Mouse (Mus musculus): ENCODE results near the gene Tmem132d. TPM values are rescaled to one million over a fixed set of nuclear protein-coding genes. Genes with fewer than 3 reads are reported as not detected.

Tmem132d gene
- polyA plus RNA-seq, 1 experiment from 2014 or later: 0.16 TPM

DNA sequence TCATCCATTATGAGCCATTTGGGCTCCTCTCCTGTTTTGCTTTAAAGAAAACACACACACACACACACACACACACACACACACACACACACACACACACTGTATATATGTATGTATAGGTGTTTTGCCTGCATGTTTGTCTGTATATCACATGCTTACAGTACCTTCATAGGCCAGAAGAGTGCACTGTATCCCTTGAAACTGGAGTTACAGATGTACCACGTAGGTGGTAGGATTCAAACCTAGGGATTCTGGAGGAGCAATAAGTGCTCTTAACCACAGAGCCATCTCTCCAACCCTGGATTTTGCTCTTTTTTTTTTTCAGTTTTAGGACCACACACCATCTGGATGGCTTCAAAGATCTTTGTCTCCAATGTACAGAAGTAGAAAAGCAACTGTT lies 610.9 kb downstream of the Tmem132d start:
- Histone ChIP-seq H3K27me3 (ENCODE audit: control insufficient read depth, insufficient read depth, low read length) (no peaks in the 10 kb centered on the region), H3K36me3 (ENCODE audit: control insufficient read depth, insufficient read depth) (no peaks in the 10 kb centered on the region), H3K4me2 (ENCODE audit: low read depth, low read length) (no peak overlapping the region), H3K4me3 (ENCODE audit: low read length) (no peak overlapping the region), H3K27ac (ENCODE audit: low read length) (no peak overlapping the region), H3K9ac (ENCODE audit: low read length) (no peak overlapping the region), H3K9me3 (replicated peaks; ENCODE audit: control insufficient read depth, low read length) (peaks cover 11% of the 10 kb centered on the region; the same call in 1 of the 2 replicates), H3K4me1 (ENCODE audit: control insufficient read depth, insufficient read depth, low read length) (no peaks in the 10 kb centered on the region)
- 41% methylated on average over 1 of the region's 1 CpGs for WGBS
- no peak for ATAC-seq (replicated peaks; ENCODE audit: extremely low read depth, insufficient read depth, low FRiP score)

DNA sequence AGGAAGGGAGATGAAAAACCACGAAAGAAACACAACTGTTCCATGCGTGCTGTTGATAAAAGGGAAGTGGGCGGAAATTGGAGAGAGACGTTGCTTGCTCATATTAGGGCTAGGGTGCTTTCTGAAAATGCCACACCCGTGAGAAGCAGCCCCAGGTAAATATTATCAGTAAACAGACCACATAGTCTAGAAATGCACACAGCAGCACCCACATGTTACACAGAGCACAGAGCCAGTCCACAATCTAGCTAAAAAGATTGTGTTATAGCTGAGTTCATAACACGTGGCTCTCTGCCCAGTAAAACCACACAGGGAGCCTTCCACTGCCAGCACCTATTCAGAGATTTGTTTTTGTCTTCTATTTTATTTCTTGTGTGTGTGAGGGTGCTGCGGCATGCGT lies 617.6 kb downstream of the Tmem132d start:
- H3K4me2 ChIP-seq (ENCODE audit: low read depth, low read length): no peak overlapping the region
- H3K9ac ChIP-seq (ENCODE audit: low read length): no peak overlapping the region
- H3K4me3 ChIP-seq (ENCODE audit: low read length): no peak overlapping the region
- H3K27me3 ChIP-seq (ENCODE audit: control insufficient read depth, insufficient read depth, low read length): no peaks in the 10 kb centered on the region
- no peaks in the 10 kb centered on the region for H3K4me1 ChIP-seq (ENCODE audit: control insufficient read depth, insufficient read depth, low read length)
- H3K9me3 ChIP-seq (replicated peaks; ENCODE audit: control insufficient read depth, low read length): no peaks in the 10 kb centered on the region; the same call in 1 of the 2 replicates
- no peaks in the 10 kb centered on the region for H3K36me3 ChIP-seq (ENCODE audit: control insufficient read depth, insufficient read depth)
- WGBS: 74% methylated on average over 8 of the region's 8 CpGs
- no peak for ATAC-seq (replicated peaks; ENCODE audit: extremely low read depth, insufficient read depth, low FRiP score)
- H3K27ac ChIP-seq (ENCODE audit: low read length): no peak overlapping the region

DNA sequence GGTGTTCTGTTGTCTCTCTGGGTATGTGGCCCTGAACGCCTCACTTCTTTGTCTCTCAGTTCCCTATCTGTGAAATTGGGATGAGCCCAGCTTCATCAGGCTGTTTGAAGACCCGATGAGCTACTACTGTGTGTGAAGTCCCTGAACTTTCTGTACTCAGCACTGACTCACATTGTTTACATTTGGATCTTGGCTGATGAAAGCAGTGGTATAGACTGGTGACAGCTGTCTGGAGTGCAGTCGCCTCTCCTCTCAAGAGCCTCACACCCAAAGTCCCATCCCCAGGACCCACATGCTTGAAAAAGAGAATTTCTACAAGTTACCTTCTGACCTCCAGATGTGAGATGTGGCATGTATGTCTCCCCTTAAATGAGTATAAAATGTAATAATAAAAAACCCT lies 625.5 kb downstream of the Tmem132d start:
- H3K4me1 ChIP-seq (ENCODE audit: control insufficient read depth, insufficient read depth, low read length): no peaks in the 10 kb centered on the region
- no peak overlapping the region for H3K4me2 ChIP-seq (ENCODE audit: low read depth, low read length)
- no peak overlapping the region for H3K4me3 ChIP-seq (ENCODE audit: low read length)
- no peak for ATAC-seq (replicated peaks; ENCODE audit: extremely low read depth, insufficient read depth, low FRiP score)
- no peak overlapping the region for H3K9ac ChIP-seq (ENCODE audit: low read length)
- no peak overlapping the region for H3K27ac ChIP-seq (ENCODE audit: low read length)
- no peaks in the 10 kb centered on the region for H3K27me3 ChIP-seq (ENCODE audit: control insufficient read depth, insufficient read depth, low read length)
- H3K36me3 ChIP-seq (ENCODE audit: control insufficient read depth, insufficient read depth): no peaks in the 10 kb centered on the region
- WGBS: 58% methylated on average over 3 of the region's 3 CpGs
- H3K9me3 ChIP-seq (replicated peaks; ENCODE audit: control insufficient read depth, low read length): peaks cover 3% of the 10 kb centered on the region; the same call in 1 of the 2 replicates

DNA sequence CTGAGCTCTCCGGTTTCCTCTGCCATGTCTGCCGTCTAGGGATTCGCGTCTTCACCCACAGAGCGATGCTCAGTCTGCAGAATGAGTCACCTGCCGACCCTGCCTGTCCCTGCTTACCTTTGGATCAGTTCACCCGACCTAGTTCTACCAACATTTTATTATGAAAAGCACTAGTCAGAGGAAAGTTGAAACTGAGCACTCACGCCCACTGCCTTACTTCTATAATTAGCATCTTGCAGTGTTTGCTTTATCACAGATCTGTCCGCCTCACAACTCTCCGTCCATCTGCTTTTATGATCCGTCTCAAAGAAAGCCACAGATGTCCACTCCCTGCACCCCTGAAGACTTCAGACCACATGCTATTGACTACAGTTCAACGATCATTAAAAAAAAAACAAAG lies 626.0 kb downstream of the Tmem132d start:
- ATAC-seq (replicated peaks; ENCODE audit: extremely low read depth, insufficient read depth, low FRiP score): no peak

DNA sequence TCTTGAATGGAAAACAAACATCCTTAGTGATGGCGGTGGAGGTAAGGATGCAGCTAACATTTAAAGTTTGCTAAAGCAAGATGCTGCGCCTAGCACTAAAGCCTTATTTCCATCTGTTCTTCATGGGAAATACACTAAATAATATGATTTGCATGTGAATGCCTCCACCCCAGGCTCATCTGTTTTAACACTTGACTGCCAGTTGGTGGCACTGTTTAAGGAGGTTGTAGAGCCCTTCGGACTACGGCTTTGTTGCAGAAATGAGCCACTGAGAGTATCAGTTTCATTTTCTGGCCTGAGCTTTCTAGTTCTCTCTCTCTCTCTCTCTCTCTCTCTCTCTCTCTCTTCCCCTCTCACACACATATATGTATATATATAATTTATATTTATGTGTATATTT lies 632.0 kb downstream of the Tmem132d start:
- peaks cover 3% of the 10 kb centered on the region for H3K9me3 ChIP-seq (replicated peaks; ENCODE audit: control insufficient read depth, low read length)
- H3K27ac ChIP-seq (ENCODE audit: low read length): no peak overlapping the region
- H3K4me3 ChIP-seq (ENCODE audit: low read length): no peak overlapping the region
- no peaks in the 10 kb centered on the region for H3K4me1 ChIP-seq (ENCODE audit: control insufficient read depth, insufficient read depth, low read length)
- H3K9ac ChIP-seq (ENCODE audit: low read length): no peak overlapping the region
- no peak for ATAC-seq (replicated peaks; ENCODE audit: extremely low read depth, insufficient read depth, low FRiP score)
- no peak overlapping the region for H3K4me2 ChIP-seq (ENCODE audit: low read depth, low read length)
- no peaks in the 10 kb centered on the region for H3K36me3 ChIP-seq (ENCODE audit: control insufficient read depth, insufficient read depth)
- WGBS: 60% methylated on average over 4 of the region's 4 CpGs
- no peaks in the 10 kb centered on the region for H3K27me3 ChIP-seq (ENCODE audit: control insufficient read depth, insufficient read depth, low read length)

More for the DNA sequence above, 626.0 kb downstream of the Tmem132d start:
- no peaks in the 10 kb centered on the region for H3K36me3 ChIP-seq (ENCODE audit: control insufficient read depth, insufficient read depth)
- peaks cover 3% of the 10 kb centered on the region; the same call in 1 of the 2 replicates for H3K9me3 ChIP-seq (replicated peaks; ENCODE audit: control insufficient read depth, low read length)
- no peak overlapping the region for H3K4me3 ChIP-seq (ENCODE audit: low read length)
- no peaks in the 10 kb centered on the region for H3K27me3 ChIP-seq (ENCODE audit: control insufficient read depth, insufficient read depth, low read length)
- no peak overlapping the region for H3K27ac ChIP-seq (ENCODE audit: low read length)
- H3K4me2 ChIP-seq (ENCODE audit: low read depth, low read length): no peak overlapping the region
- no peak overlapping the region for H3K9ac ChIP-seq (ENCODE audit: low read length)
- 72% methylated on average over 12 of the region's 12 CpGs for WGBS
- H3K4me1 ChIP-seq (ENCODE audit: control insufficient read depth, insufficient read depth, low read length): no peaks in the 10 kb centered on the region

DNA sequence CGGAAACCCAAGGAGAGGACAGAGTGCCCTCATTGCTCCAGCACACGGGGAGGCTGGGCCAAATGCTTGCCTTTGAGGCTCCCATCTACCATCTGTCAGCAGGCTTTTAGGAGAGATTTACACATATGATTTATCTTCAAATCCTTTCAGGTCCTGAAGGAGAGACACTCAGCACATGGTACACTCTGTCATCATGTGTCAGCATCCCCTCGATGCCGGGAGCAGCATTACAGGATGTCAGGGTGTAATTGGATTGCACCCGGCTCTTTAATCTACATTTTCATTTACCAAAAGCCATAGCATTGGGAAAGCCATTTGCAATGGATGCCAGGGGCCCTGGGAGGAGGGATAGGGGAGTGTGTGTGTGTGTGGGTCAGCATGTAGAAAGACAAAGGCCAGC lies 651.7 kb downstream of the Tmem132d start:
- WGBS: 59% methylated on average over 5 of the region's 5 CpGs
- no peaks in the 10 kb centered on the region for H3K4me1 ChIP-seq (ENCODE audit: control insufficient read depth, insufficient read depth, low read length)
- no peak for ATAC-seq (replicated peaks; ENCODE audit: extremely low read depth, insufficient read depth, low FRiP score)
- no peak overlapping the region for H3K4me2 ChIP-seq (ENCODE audit: low read depth, low read length)
- H3K27ac ChIP-seq (ENCODE audit: low read length): no peak overlapping the region
- H3K36me3 ChIP-seq (ENCODE audit: control insufficient read depth, insufficient read depth): no peaks in the 10 kb centered on the region
- H3K27me3 ChIP-seq (ENCODE audit: control insufficient read depth, insufficient read depth, low read length): no peaks in the 10 kb centered on the region
- H3K9me3 ChIP-seq (replicated peaks; ENCODE audit: control insufficient read depth, low read length): peaks cover 19% of the 10 kb centered on the region
- H3K9ac ChIP-seq (ENCODE audit: low read length): no peak overlapping the region
- no peak overlapping the region for H3K4me3 ChIP-seq (ENCODE audit: low read length)

DNA sequence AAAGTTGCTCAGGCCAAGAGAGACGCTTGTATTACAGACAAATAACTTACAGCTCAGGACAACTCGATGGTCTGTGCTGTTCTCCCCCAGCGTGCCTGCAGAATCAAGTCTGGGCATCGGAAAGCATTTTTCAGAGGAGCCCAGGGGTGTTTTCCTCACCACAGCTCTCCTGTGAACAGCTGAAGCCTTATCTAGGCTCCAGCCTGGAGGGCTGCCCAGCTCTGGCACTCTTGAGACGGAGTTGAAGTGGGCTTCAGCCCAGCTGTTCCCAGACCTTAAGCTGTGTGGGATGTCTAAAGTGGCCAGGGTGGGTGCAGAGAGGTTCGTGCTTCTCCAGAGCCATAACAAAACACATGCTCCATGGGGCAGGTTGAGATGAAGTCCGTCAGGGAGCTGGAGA lies 657.1 kb downstream of the Tmem132d start:
- Histone ChIP-seq H3K9me3 (replicated peaks; ENCODE audit: control insufficient read depth, low read length) (peaks cover 14% of the 10 kb centered on the region), H3K4me1 (ENCODE audit: control insufficient read depth, insufficient read depth, low read length) (no peaks in the 10 kb centered on the region), H3K4me2 (ENCODE audit: low read depth, low read length) (no peak overlapping the region), H3K36me3 (ENCODE audit: control insufficient read depth, insufficient read depth) (no peaks in the 10 kb centered on the region), H3K4me3 (ENCODE audit: low read length) (no peak overlapping the region), H3K27ac (ENCODE audit: low read length) (no peak overlapping the region), H3K27me3 (ENCODE audit: control insufficient read depth, insufficient read depth, low read length) (no peaks in the 10 kb centered on the region), H3K9ac (ENCODE audit: low read length) (no peak overlapping the region)
- ATAC-seq (replicated peaks; ENCODE audit: extremely low read depth, insufficient read depth, low FRiP score): no peak
- 52% methylated on average over 7 of the region's 7 CpGs for WGBS

DNA sequence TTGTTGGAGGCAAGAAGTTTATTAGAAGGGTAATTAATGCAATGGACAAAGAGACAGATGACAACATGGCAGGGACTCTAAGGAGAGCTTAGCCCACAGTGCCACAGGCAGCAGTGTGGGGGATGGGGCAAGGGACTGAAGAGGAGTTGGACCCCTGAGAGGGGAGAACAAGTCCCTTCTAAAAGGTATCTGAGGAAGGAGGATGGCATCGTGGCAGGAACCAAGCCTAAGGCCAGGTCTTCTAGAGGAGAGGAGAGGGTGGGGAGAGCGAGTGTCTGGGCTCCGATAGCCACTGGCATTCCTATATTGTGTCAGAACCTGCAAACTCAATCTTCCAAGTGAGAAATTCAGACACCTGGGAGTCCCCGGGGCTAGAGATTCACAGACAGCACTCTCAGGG lies 674.3 kb downstream of the Tmem132d start:
- no peak overlapping the region for H3K9ac ChIP-seq (ENCODE audit: low read length)
- H3K9me3 ChIP-seq (replicated peaks; ENCODE audit: control insufficient read depth, low read length): no peaks in the 10 kb centered on the region
- H3K27ac ChIP-seq (ENCODE audit: low read length): no peak overlapping the region
- ATAC-seq (replicated peaks; ENCODE audit: extremely low read depth, insufficient read depth, low FRiP score): no peak
- H3K4me3 ChIP-seq (ENCODE audit: low read length): no peak overlapping the region
- H3K27me3 ChIP-seq (ENCODE audit: control insufficient read depth, insufficient read depth, low read length): no peaks in the 10 kb centered on the region
- no peaks in the 10 kb centered on the region for H3K4me1 ChIP-seq (ENCODE audit: control insufficient read depth, insufficient read depth, low read length)
- H3K36me3 ChIP-seq (ENCODE audit: control insufficient read depth, insufficient read depth): no peaks in the 10 kb centered on the region
- no peak overlapping the region for H3K4me2 ChIP-seq (ENCODE audit: low read depth, low read length)
- WGBS: 65% methylated on average over 4 of the region's 4 CpGs

DNA sequence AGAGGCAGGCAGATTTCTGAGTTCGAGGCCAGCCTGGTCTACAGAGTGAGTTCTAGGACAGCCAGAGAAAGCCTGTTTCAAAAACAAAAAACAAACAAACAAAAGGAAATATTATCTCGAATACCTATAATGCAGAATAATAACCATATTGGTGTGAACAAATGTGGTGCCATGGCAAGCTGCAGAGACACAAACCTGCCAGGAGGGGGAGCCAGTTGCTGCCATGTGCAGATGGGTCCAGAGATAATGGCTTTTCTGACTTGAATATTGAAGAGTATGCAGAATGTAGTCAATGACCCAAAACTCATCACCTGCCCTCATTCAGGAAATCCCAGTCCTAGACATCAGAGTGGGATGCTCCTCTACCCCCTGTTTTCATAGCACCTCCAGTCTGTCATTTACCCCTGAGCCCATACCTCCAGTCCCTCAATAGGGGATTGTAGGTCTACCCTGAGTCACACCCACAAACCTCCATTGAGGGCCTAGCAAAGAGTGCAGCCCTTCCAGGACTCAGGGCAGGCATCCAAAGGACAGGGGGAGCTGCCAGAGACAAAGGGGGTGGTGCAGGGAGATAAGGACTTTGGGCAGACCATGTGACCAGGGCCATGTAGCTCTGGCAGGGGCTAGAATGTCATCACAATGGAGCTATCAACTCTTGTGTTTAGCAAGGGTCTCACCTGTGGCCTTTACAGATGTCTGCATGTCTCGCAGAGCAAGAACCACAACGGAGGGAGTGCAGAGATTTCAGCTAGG lies 676.0 kb downstream of the Tmem132d start:
- no peak overlapping the region for H3K27ac ChIP-seq (ENCODE audit: low read length)
- no peak overlapping the region for H3K4me2 ChIP-seq (ENCODE audit: low read depth, low read length)
- no peak for ATAC-seq (replicated peaks; ENCODE audit: extremely low read depth, insufficient read depth, low FRiP score)
- H3K9me3 ChIP-seq (replicated peaks; ENCODE audit: control insufficient read depth, low read length): no peaks in the 10 kb centered on the region
- no peaks in the 10 kb centered on the region for H3K27me3 ChIP-seq (ENCODE audit: control insufficient read depth, insufficient read depth, low read length)
- no peak overlapping the region for H3K4me3 ChIP-seq (ENCODE audit: low read length)
- H3K9ac ChIP-seq (ENCODE audit: low read length): no peak overlapping the region
- H3K4me1 ChIP-seq (ENCODE audit: control insufficient read depth, insufficient read depth, low read length): no peaks in the 10 kb centered on the region
- H3K36me3 ChIP-seq (ENCODE audit: control insufficient read depth, insufficient read depth): no peaks in the 10 kb centered on the region
- WGBS: 73% methylated on average over 4 of the region's 4 CpGs

Measured in heart, embryonic 16.5 days (tissue).